ENCODE assay signal across 22 mouse cellular contexts in the genomic region with DNA sequence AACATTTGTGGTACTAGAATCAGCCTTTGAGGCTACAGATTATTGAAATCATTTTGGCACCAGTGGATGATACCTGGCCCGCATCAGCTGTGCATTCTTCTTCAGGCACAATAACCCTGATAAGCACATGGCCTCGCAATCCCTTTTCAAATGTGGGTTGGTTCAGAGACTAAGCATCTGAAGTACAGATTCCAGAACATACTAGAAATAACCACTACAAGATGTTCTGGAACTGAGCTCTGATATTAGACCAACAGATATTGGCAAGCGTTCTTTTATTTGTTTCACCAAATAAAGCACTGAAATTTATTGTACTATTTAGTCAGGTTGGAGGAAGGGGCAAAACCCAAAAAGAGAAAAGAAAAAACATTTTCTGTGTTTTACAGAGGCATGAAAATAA.
"Had no signal": no experiment of that assay in that cellular context is flagged by ENCODE, and none has a peak within 500 bp of the region (broad histone marks: within the 10 kb centered on the region; RNA-seq: fewer than 3 reads in every experiment).

No protein-coding gene starts in this region.

- H3K4me3 ChIP-seq: limb, embryonic 13.5 days; megakaryocyte, embryonic 14.5 days; midbrain, embryonic 10.5 days; midbrain, embryonic 13.5 days; myocyte; neural tube, embryonic 13.5 days; stomach, embryonic 15.5 days had no signal

- H3K9me3 ChIP-seq: limb, embryonic 13.5 days; megakaryocyte, embryonic 14.5 days; midbrain, embryonic 10.5 days; midbrain, embryonic 13.5 days; neural tube, embryonic 13.5 days; stomach, embryonic 15.5 days had no signal

- H3K9ac ChIP-seq: limb, embryonic 13.5 days; liver, embryonic 14.5 days; liver, postnatal 0 days; midbrain, embryonic 13.5 days; neural tube, embryonic 13.5 days; stomach, embryonic 15.5 days had no signal

- H3K4me2 ChIP-seq: limb, embryonic 13.5 days; liver, embryonic 11.5 days; midbrain, embryonic 13.5 days; neural tube, embryonic 13.5 days; stomach, embryonic 15.5 days had no signal

- DNase-seq: kidney, adult 18-20 months; kidney, adult 9 months; kidney, postnatal 14 days; kidney, postnatal 4 days; left cerebral cortex, postnatal 4 days; liver, postnatal 0 days; lung, postnatal 36 days; retina, postnatal 1 day; right cerebral cortex, postnatal 25 days; spleen, adult 18-20 months; thymus, postnatal 36 days had no signal

- H3K4me1 ChIP-seq: megakaryocyte, embryonic 14.5 days; neural tube, embryonic 13.5 days; stomach, embryonic 15.5 days had no signal

- H3K27ac ChIP-seq: limb, embryonic 13.5 days; liver, embryonic 14.5 days; midbrain, embryonic 10.5 days; midbrain, embryonic 13.5 days; neural tube, embryonic 13.5 days had no signal

- H3K36me3 ChIP-seq: limb, embryonic 13.5 days; midbrain, embryonic 10.5 days; midbrain, embryonic 13.5 days; neural tube, embryonic 13.5 days; stomach, embryonic 15.5 days had no signal

- ATAC-seq: intestine, embryonic 16.5 days; liver, postnatal 0 days; midbrain, embryonic 13.5 days; midbrain, embryonic 16.5 days had no signal

- H3K27me3 ChIP-seq: limb, embryonic 13.5 days; megakaryocyte, embryonic 14.5 days; midbrain, embryonic 13.5 days; neural tube, embryonic 13.5 days; stomach, embryonic 15.5 days had no signal
